Mouse (Mus musculus) midbrain, embryonic 10.5 days (tissue): ENCODE results near the gene Zfp687. TPM values are rescaled to one million over a fixed set of nuclear protein-coding genes. Genes with fewer than 3 reads are reported as not detected.

Experiments
- DNase-seq: peaks from one replicate; pipeline ENCODE4 v3.0.0-alpha.2; 2017; ENCODE audit warnings: low spot score
- H3K27ac ChIP-seq: fragments of 300-500 bp; sonication (generic); replicated peaks from 2 replicates; pipeline ENCODE4 v1.5.1; 2016; ENCODE audit warnings: mild to moderate bottlenecking
- H3K27me3 ChIP-seq: fragments of 300-500 bp; sonication (generic); 2 replicates; pipeline ENCODE4 v1.6.1; 2016; ENCODE audit warnings: low read depth, mild to moderate bottlenecking; ENCODE audit not compliant: poor library complexity, severe bottlenecking
- H3K36me3 ChIP-seq: fragments of 300-500 bp; sonication (generic); 2 replicates; pipeline ENCODE4 v1.6.1; 2016; ENCODE audit warnings: mild to moderate bottlenecking, moderate library complexity
- H3K4me1 ChIP-seq: fragments of 300-500 bp; sonication (generic); 2 replicates; pipeline ENCODE4 v1.6.1; 2016
- H3K4me3 ChIP-seq: fragments of 300-500 bp; sonication (generic); 2 replicates; pipeline ENCODE4 v1.5.1; 2016; ENCODE audit warnings: mild to moderate bottlenecking, moderate library complexity
- H3K9me3 ChIP-seq: fragments of 300-500 bp; sonication (generic); replicated peaks from 2 replicates; pipeline ENCODE4 v1.6.1; 2016; ENCODE audit warnings: mild to moderate bottlenecking
- WGBS: fragments of 180-500 bp; shearing (Covaris S2); methylation state at CpG from one replicate; pipeline ENCODE4 v1.1.7; 2016; 5-methylcytosine and 5-hydroxymethylcytosine counted together
- polyA plus RNA-seq: library from polyadenylated mRNA; unstranded; fragments of >200 nt; fragmentation: Nextera tagmentation; extraction: Ambion mirVana; gene quantifications from 2 replicates; pipeline ENCODE4 v1.2.1, GENCODE M21; 2016

Zfp687 gene
- polyA plus RNA-seq, 1 experiment from 2014 or later: 40.0 TPM

DNA sequence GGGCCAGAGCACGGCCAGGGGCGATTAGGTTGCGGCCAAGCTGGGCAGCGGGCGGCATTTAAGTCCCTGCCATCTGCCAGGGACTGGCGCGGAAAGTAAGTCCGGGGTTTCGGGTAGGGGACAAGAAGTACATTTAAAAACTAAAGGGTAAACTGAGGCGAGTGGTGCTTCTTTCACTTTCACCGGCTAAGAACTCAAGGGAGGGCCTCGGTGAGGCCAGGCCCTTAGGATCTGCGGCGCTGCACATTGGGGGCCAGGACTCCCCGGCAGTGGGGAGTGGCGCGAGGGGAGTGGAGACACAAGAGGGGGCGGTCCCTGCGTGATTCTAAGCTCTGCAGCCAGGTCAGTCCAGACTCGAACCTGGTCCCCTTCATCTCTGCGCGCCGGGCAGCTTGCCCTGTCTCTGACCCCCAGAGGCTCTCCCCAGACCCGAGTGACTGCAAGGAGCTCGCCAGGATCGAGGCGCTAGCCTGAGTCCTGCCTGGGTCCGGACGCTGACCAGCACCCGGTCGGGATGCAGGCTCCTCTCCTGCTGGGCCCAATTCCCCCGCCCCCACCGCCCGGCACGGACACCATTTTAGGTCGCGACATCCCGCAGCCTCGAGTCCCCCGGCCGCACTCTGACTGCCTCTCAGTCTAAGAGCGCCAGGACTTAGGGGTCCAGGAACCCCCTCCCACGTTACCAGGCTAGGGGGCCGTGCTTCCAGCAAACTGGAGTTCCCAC is 658 bp downstream of the Zfp687 start:
- H3K27me3 ChIP-seq: no peaks in the 10 kb centered on the region
- under 1% methylated on average over 44 of the region's 44 CpGs for WGBS
- no peaks in the 10 kb centered on the region for H3K9me3 ChIP-seq
- peaks cover 36% of the 10 kb centered on the region for H3K36me3 ChIP-seq
- peak overlapping the region; percentile 94 for H3K27ac ChIP-seq
- H3K4me3 ChIP-seq: peak overlapping the region; percentile 74
- peak; percentile 74 for DNase-seq
- peaks cover 32% of the 10 kb centered on the region for H3K4me1 ChIP-seq

DNA sequence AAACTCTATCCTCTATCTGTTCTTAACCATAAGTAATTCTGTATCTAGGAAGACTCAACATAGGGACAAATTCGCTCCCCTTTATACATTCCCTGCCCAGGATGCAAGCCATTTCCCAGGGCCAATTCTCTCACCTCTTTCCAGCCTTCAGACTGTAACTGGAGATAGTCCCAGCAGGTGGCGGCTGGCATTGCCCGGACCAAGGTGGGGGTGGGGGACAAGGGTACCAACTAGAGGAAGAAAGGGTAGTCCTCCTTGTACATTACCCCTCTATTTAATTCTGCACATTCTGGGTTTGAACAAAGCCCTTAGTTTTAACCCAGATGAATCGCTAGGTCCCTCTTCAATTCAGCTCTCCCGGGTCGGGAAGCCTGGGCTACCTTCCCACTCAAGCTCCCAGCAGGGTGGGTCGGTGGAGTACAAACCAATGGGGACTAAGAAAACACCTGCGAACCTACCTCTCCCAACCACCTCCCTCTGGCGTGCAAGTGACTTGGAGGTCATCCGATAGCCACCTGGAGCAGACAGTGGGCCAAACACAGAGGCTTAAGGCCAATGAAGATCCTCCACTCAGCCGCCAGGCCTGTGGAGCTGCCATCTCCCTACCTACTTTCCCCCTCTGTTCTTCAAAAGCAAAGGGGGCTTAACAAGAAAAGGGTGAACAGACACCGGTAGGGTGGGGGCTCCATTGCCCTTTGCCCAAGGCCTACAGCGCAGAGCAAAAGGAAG is 1.4 kb downstream of the Zfp687 start:
- 14% methylated on average over 13 of the region's 13 CpGs for WGBS
- no peaks in the 10 kb centered on the region for H3K27me3 ChIP-seq
- H3K9me3 ChIP-seq: no peaks in the 10 kb centered on the region
- H3K27ac ChIP-seq: peak overlapping the region; percentile 94
- peak overlapping the region; percentile 74 for H3K4me3 ChIP-seq
- peaks cover 32% of the 10 kb centered on the region for H3K4me1 ChIP-seq
- H3K36me3 ChIP-seq: peaks cover 43% of the 10 kb centered on the region
- DNase-seq: no peak

DNA sequence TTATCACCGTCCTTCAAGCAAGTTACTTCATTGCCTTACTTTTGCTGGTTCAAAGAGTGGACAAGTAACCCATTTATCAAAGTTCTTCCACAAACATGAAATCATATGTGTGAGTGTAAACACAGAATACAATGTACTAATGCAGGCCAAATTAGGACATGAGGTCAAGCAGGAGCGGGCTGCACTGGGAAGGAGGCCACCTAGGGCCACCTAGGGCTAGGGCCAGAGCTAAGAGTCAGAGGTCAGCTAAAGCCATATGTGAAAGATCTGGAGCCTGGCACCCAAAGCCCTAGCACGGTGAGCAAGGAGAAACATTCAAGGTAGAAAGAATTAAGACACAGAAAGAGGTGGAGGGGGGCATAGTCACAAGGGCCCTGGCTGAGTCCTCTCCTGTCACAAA is 2.3 kb downstream of the Zfp687 start:
- no peaks in the 10 kb centered on the region for H3K9me3 ChIP-seq
- no peaks in the 10 kb centered on the region for H3K27me3 ChIP-seq
- H3K4me3 ChIP-seq: peak overlapping the region; percentile 74
- H3K27ac ChIP-seq: no peak overlapping the region
- H3K4me1 ChIP-seq: peaks cover 39% of the 10 kb centered on the region
- H3K36me3 ChIP-seq: peaks cover 52% of the 10 kb centered on the region
- WGBS: 89% methylated on average over 3 of the region's 3 CpGs
- no peak for DNase-seq

DNA sequence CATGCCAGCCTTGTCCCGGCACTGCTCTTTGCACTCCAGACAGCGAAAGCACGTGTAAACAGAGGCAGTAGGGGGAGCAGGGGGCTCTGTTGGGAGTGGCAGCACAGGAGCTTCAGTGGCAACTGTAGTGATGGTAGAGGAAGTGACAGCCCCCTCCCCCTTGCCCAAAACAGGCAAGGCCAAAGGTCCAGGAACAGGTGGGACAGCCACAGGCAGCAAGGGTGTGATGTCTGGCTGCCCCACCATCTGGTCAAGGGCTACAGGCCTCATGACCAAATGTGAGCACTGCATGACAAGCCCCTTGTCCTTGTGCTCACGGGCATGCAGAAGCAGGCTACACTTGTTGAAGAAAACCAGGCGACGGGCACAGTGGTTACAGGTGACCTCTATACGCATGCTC is 4.9 kb downstream of the Zfp687 start:
- Histone ChIP-seq H3K4me3 (no peak overlapping the region), H3K9me3 (no peaks in the 10 kb centered on the region), H3K4me1 (peaks cover 46% of the 10 kb centered on the region), H3K36me3 (peaks cover 77% of the 10 kb centered on the region), H3K27me3 (no peaks in the 10 kb centered on the region), H3K27ac (no peak overlapping the region)
- no peak for DNase-seq
- WGBS: 88% methylated on average over 7 of the region's 7 CpGs

DNA sequence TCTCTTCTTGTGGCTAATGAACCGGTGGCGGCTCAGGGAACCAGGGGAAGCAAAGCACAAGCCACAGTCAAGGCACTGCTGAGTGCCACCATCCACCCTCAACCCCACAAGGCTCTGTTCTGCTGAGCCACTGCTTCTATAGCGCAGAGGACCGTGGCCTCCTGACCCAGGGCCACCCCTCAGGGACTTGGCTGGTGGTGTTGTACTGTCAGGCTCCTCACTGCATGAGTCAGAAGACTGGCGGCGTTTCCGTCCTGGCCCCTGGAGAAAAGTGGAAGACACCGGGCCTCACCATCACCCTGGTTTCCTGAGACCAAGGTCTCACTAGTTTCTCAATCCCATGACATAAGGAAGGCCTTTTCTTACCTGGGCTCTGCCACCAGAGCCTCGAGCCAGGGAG is 7.5 kb downstream of the Zfp687 start:
- H3K27me3 ChIP-seq: no peaks in the 10 kb centered on the region
- H3K4me1 ChIP-seq: peaks cover 27% of the 10 kb centered on the region
- 87% methylated on average over 9 of the region's 9 CpGs for WGBS
- no peak for DNase-seq
- H3K27ac ChIP-seq: peak overlapping the region; percentile 43; the same call in 1 of the 2 replicates
- H3K4me3 ChIP-seq: no peak overlapping the region
- H3K9me3 ChIP-seq: no peaks in the 10 kb centered on the region
- H3K36me3 ChIP-seq: peaks cover 98% of the 10 kb centered on the region

DNA sequence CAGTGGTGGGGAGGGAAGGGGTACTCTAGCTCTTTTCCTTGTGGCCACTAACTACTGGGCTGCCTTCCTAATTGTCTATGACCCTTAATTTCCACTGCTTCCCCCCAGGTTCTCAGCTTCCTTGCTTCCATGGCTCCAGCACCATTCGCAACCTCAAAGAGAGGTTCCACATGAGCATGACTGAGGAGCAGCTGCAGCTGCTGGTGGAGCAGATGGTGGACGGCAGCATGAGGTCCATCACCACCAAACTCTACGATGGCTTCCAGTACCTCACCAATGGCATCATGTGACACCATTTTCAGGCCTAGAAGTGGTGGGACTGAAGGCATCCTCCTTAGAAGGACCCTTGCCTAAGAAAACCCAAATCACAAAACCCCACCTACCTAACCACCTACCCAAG is 9.6 kb downstream of the Zfp687 start:
- peaks cover 27% of the 10 kb centered on the region for H3K4me1 ChIP-seq
- no peaks in the 10 kb centered on the region for H3K27me3 ChIP-seq
- H3K27ac ChIP-seq: no peak overlapping the region
- peaks cover 98% of the 10 kb centered on the region for H3K36me3 ChIP-seq
- H3K4me3 ChIP-seq: no peak overlapping the region
- WGBS: 95% methylated on average over 3 of the region's 3 CpGs
- DNase-seq: no peak
- no peaks in the 10 kb centered on the region for H3K9me3 ChIP-seq

DNA sequence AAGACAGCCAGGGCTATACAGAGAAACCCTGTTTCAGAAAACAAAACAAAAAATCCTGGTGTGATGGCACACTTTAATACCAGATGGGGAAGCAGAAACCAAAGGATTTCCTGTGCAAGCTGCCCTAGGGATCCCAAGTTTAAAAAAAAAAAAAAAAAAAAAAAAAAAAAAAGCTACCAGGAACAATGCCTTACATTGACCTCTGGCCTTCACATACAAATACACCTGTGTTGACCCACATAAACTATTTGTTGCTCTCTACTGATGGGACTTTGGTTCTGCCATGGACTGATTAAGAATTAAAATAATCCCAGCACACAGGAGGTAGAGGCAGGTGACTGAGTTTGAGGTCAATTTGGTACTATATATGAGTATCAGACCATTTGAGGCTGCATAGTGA is 12.0 kb downstream of the Zfp687 start:
- H3K9me3 ChIP-seq: no peaks in the 10 kb centered on the region
- no peak overlapping the region for H3K27ac ChIP-seq
- no peak overlapping the region for H3K4me3 ChIP-seq
- DNase-seq: no peak
- peaks cover 23% of the 10 kb centered on the region for H3K4me1 ChIP-seq
- peaks cover 98% of the 10 kb centered on the region for H3K36me3 ChIP-seq
- no peaks in the 10 kb centered on the region for H3K27me3 ChIP-seq

DNA sequence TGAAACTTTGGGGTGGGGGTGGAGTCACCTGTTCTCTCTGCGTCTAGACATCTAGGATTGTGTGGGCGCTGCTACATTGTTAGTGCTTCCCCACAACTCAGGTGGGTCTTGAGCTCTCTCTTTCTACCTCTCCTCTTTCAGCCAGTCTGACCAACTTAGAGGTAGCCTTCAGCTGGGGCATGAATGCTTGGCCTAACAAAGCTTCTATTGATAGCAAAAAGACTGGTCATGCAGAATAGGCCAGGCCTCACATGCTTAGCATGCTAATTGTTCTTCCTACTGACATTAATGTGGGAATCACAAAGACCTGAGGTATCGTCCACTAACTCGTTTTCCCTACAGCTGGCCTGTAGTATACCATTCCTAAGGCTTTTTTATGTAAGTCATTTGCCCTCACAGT is 12.7 kb downstream of the Zfp687 start:
- Histone ChIP-seq H3K4me3 (no peak overlapping the region), H3K4me1 (peaks cover 16% of the 10 kb centered on the region), H3K27me3 (no peaks in the 10 kb centered on the region), H3K9me3 (no peaks in the 10 kb centered on the region), H3K27ac (no peak overlapping the region; the same call in 1 of the 2 replicates), H3K36me3 (peaks cover 97% of the 10 kb centered on the region)
- no peak for DNase-seq
- 90% methylated on average over 4 of the region's 4 CpGs for WGBS

DNA sequence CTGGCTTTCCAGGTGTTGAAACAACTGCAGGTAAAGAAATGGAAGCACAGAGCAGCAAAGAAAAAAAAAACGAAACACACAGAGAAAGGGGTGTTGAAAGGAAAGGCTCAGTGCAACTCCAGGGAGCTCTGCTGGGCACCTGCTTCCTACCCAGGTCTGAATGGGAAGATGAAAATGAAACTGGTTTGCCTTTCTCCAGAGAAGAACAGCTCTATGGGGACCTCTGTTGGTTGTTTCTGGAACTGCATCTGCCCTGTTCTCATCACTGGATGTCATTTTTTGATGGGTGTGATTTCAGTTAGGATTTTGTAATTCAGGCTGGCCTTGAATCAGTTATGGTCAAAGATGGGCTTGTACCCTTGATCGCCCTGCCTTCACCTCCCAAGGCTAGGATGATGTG is 18.3 kb downstream of the Zfp687 start:
- Histone ChIP-seq H3K36me3 (peaks cover 99% of the 10 kb centered on the region), H3K9me3 (no peaks in the 10 kb centered on the region), H3K27me3 (no peaks in the 10 kb centered on the region), H3K4me1 (no peaks in the 10 kb centered on the region), H3K4me3 (no peak overlapping the region), H3K27ac (no peak overlapping the region)
- peak; percentile 70 for DNase-seq
- 38% methylated on average over 2 of the region's 2 CpGs for WGBS

DNA sequence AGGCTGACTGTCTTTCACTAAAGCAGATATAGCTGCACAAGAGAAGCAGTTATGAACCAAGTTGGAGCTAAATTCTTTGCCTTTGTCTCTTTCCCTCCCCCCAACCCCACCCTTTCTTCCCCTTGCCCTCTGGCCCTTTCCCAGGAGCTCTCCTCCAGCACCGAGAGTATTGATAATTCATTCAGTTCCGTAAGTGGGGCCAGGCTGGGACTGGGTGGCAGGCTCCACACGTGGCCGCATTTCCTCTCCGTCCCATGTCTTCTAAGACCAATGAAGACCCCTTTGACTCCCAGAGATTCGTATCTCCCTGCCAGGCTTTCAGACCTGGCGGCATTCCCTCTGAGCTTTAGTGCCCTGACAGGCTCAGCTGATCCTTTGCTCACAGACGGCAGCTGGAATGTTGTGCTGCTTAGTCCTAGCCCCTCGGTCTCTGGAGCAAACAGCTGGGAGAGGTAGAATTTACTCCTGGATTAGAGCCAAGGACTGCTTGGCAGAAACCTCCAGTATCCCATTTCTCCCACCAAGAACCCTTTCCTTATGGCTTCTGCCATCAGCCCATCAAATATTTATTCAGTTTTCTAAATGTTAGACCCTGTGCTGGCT is 26.0 kb downstream of the Zfp687 start:
- Histone ChIP-seq H3K4me1 (peaks cover 5% of the 10 kb centered on the region), H3K9me3 (no peaks in the 10 kb centered on the region), H3K27ac (no peak overlapping the region), H3K27me3 (no peaks in the 10 kb centered on the region), H3K36me3 (peaks cover 80% of the 10 kb centered on the region), H3K4me3 (no peak overlapping the region)
- 62% methylated on average over 9 of the region's 9 CpGs for WGBS
- no peak for DNase-seq

DNA sequence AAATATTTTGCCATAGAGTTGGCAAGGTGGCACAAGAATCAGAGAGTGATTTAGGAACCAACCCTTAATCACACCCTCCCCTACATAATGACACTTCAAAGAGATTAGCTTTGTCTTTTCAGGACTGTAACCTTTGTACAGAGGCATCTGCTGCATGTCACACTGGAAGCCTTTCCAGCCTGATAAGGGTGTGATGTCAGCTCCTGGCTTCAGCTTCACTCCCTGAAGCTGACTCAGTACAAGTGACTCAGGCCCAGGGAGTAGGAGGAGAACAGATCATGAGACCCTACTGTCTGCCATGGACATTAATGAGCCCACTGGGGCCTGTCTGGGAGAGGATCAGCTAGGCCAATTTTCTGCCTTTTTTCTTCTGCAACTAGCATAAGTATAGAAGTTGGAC is 27.7 kb downstream of the Zfp687 start:
- Histone ChIP-seq H3K4me3 (no peak overlapping the region), H3K9me3 (no peaks in the 10 kb centered on the region), H3K27ac (no peak overlapping the region), H3K27me3 (no peaks in the 10 kb centered on the region), H3K4me1 (peaks cover 5% of the 10 kb centered on the region), H3K36me3 (peaks cover 76% of the 10 kb centered on the region)
- no peak for DNase-seq

DNA sequence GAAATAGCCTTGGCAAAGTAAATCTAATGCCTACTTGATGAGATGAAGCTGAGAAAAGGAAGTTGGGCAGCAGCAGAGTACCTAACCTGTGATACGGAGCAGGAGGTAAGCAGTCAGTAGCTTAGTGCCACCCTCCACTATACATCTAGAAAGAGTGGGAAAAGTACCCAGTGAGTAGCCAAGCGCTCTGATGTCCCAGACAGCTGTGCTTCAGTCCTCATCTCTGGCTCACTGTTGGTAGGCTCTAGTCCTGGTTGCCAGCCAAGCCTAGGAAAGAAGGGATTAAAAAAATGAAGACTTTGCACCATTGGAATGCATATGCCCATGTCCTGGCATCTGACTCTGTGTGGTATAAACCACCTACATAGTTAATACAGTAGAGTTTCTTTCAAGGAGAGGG is 29.7 kb downstream of the Zfp687 start:
- no peak for DNase-seq
- Histone ChIP-seq H3K36me3 (peaks cover 81% of the 10 kb centered on the region), H3K4me3 (no peak overlapping the region), H3K4me1 (peaks cover 5% of the 10 kb centered on the region), H3K9me3 (no peaks in the 10 kb centered on the region), H3K27ac (no peak overlapping the region), H3K27me3 (no peaks in the 10 kb centered on the region)
- 93% methylated on average over 2 of the region's 2 CpGs for WGBS

DNA sequence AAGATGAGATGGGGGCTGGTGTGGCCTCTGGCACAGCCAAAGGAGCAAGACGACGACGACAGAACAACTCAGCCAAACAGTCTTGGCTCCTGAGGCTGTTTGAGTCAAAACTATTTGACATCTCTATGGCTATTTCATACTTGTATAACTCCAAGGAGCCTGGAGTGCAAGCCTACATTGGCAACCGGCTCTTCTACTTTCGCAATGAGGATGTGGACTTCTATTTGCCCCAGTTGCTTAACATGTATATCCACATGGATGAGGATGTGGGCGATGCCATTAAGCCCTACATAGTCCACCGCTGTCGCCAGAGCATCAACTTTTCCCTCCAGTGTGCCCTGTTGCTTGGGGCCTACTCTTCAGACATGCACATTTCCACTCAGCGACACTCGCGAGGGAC is 30.9 kb downstream of the Zfp687 start:
- Histone ChIP-seq H3K27ac (no peak overlapping the region), H3K9me3 (no peaks in the 10 kb centered on the region), H3K4me3 (no peak overlapping the region), H3K4me1 (peaks cover 4% of the 10 kb centered on the region), H3K36me3 (peaks cover 82% of the 10 kb centered on the region), H3K27me3 (no peaks in the 10 kb centered on the region)
- no peak for DNase-seq
- 90% methylated on average over 11 of the region's 11 CpGs for WGBS
